Mouse (Mus musculus) midbrain, embryonic 11.5 days (tissue): ENCODE results near the gene Hist1h2af. TPM values are rescaled to one million over a fixed set of nuclear protein-coding genes. Genes with fewer than 3 reads are reported as not detected.
A peak's percentile ranks its signal among the peaks of the same experiment; 100 is the strongest.
"Not testable (repeated sequence)": the region's sequence is repeated elsewhere in the genome, so short reads cannot be mapped to it uniquely, and the experiment has no call there.

Source experiments
- ATAC-seq: fragments of 200-750 bp; cut with Nextera tagmentation; 2 replicates; pipeline ENCODE4 v1.8.0; 2017; ENCODE audit warnings: moderate TSS enrichment, moderate library complexity; ENCODE audit not compliant: low FRiP score
- DNase-seq: peaks from one replicate; pipeline ENCODE4 v3.0.0; 2015; ENCODE audit warnings: low spot score; ENCODE audit errors: missing footprints
- H3K27ac ChIP-seq: fragments of 300-500 bp; sonication (generic); 2 replicates; pipeline ENCODE4 v1.5.1; 2014; ENCODE audit warnings: low read depth, low read length
- H3K27me3 ChIP-seq: fragments of 300-500 bp; sonication (generic); 2 replicates; pipeline ENCODE4 v1.6.1; 2014; ENCODE audit warnings: mild to moderate bottlenecking, low read length, moderate library complexity, mixed read lengths; ENCODE audit not compliant: control insufficient read depth, insufficient read depth
- H3K36me3 ChIP-seq: fragments of 300-500 bp; sonication (generic); 2 replicates; pipeline ENCODE4 v1.6.1; 2014; ENCODE audit warnings: mild to moderate bottlenecking, low read length, moderate library complexity, mixed read lengths; ENCODE audit not compliant: control insufficient read depth, insufficient read depth
- H3K4me1 ChIP-seq: fragments of 300-500 bp; sonication (generic); 2 replicates; pipeline ENCODE4 v1.6.1; 2014; ENCODE audit warnings: low read length; ENCODE audit not compliant: control insufficient read depth, insufficient read depth
- H3K4me2 ChIP-seq: fragments of 300-500 bp; sonication (generic); 2 replicates; pipeline ENCODE4 v1.6.1; 2014; ENCODE audit warnings: mild to moderate bottlenecking, moderate library complexity
- H3K4me3 ChIP-seq: fragments of 300-500 bp; sonication (generic); 2 replicates; pipeline ENCODE4 v1.5.1; 2014; ENCODE audit warnings: low read depth, low read length
- H3K9ac ChIP-seq: fragments of 300-500 bp; sonication (generic); 2 replicates; pipeline ENCODE4 v1.6.1; 2014; ENCODE audit warnings: low read length
- H3K9me3 ChIP-seq: fragments of 300-500 bp; sonication (generic); 2 replicates; pipeline ENCODE4 v1.6.1; 2016; ENCODE audit warnings: low read length; ENCODE audit not compliant: control insufficient read depth
- WGBS: fragments of 180-500 bp; shearing (Covaris S2); extraction: QIAGEN DNeasy Blood & Tissue Kit; methylation state at CpG from one replicate; pipeline ENCODE4 v1.1.7; 2014; 5-methylcytosine and 5-hydroxymethylcytosine counted together
- polyA plus RNA-seq: library from polyadenylated mRNA; unstranded; fragments of >200 nt; fragmentation: Nextera tagmentation; extraction: Ambion mirVana; gene quantifications from 2 replicates; pipeline ENCODE4 v1.2.1, GENCODE M21; 2014

Gene Hist1h2af
- polyA plus RNA-seq, 1 experiment from 2014 or later = 6.4 TPM

DNA sequence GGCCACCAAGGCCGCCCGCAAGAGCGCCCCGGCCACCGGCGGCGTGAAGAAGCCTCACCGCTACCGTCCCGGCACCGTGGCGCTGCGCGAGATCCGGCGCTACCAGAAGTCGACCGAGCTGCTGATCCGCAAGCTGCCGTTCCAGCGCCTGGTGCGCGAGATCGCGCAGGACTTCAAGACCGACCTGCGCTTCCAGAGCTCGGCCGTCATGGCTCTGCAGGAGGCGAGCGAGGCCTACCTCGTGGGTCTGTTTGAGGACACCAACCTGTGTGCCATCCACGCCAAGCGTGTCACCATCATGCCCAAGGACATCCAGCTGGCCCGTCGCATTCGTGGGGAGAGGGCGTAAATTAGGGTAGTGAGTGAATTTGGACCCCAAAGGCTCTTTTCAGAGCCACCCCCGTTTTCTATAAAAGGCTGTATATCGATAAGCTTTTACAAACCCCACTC lies 42.2 kb downstream of the Hist1h2af start:
- Histone ChIP-seq H3K4me2 (peak overlapping the region; percentile 61), H3K9ac (peak overlapping the region; percentile 77), H3K4me3 (peak overlapping the region; percentile 39), H3K27ac (peak overlapping the region; percentile 81), H3K4me1 (peaks cover 11% of the 10 kb centered on the region)
- not testable (repeated sequence) for H3K9me3 ChIP-seq, H3K27me3 ChIP-seq, H3K36me3 ChIP-seq, ATAC-seq
- WGBS = under 1% methylated on average over 11 of the region's 40 CpGs
- DNase-seq = peak; percentile 92

DNA sequence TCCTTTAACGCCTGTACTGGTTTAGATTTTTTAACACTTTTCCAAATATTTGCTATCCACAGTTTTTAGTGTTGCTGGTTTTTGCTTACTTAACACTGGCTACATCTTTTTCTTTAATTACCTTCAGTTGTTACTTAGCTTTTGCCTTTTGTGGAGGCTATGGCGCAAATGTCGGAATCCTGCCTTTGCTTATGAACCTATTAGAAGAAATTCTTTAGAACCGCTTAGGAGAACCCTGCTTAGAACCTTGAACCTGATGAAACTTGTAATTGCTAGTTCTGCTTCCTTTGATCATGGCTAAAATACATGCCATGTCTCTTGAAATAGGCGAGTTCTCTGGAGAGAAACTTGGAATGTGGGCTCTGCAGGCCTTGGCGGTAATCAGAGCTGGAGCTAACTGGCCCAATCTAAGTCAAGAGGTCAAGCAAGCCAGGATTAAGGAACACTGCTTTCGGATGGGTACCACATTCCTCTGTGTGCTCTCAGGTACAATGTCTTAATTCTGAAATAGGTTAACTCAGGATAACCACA lies 42.7 kb downstream of the Hist1h2af start:
- no peaks in the 10 kb centered on the region for H3K36me3 ChIP-seq
- no peak for ATAC-seq
- WGBS = 1% methylated on average over 7 of the region's 7 CpGs

GRCm38 (mm10) chr13:23576906-23577639 lies 43.4 kb downstream of the Hist1h2af start:
- Histone ChIP-seq H3K27ac (peak overlapping the region; percentile 81), H3K4me2 (peak overlapping the region; percentile 61), H3K27me3 (no peaks in the 10 kb centered on the region), H3K9me3 (no peaks in the 10 kb centered on the region), H3K4me1 (peaks cover 11% of the 10 kb centered on the region), H3K9ac (peak overlapping the region; percentile 77), H3K4me3 (peak overlapping the region; percentile 39), H3K36me3 (no peaks in the 10 kb centered on the region)
- DNase-seq = peak; percentile 91
- 50% methylated on average over 6 of the region's 6 CpGs for WGBS
- no peak for ATAC-seq

More for the DNA sequence above, 42.7 kb downstream of the Hist1h2af start:
- H3K4me3 ChIP-seq = peak overlapping the region; percentile 39
- peak overlapping the region; percentile 61 for H3K4me2 ChIP-seq
- H3K27ac ChIP-seq = peak overlapping the region; percentile 81
- H3K4me1 ChIP-seq = peaks cover 11% of the 10 kb centered on the region
- H3K27me3 ChIP-seq = no peaks in the 10 kb centered on the region
- no peaks in the 10 kb centered on the region for H3K9me3 ChIP-seq
- peak; percentile 93 for DNase-seq
- H3K9ac ChIP-seq = peak overlapping the region; percentile 77

GRCm38 (mm10) chr13:23577835-23578234 lies 44.1 kb downstream of the Hist1h2af start:
- Histone ChIP-seq H3K4me1 (peaks cover 12% of the 10 kb centered on the region), H3K4me3 (no peak overlapping the region), H3K9me3 (no peaks in the 10 kb centered on the region), H3K9ac (no peak overlapping the region), H3K36me3 (no peaks in the 10 kb centered on the region), H3K27me3 (no peaks in the 10 kb centered on the region), H3K27ac (no peak overlapping the region; the same call in 1 of the 2 replicates), H3K4me2 (no peak overlapping the region)
- ATAC-seq (no peak), DNase-seq (peak; percentile 84)
- 100% methylated on average over 1 of the region's 1 CpGs for WGBS

- no peaks in the 10 kb centered on the region for H3K9me3 ChIP-seq
- WGBS = under 1% methylated on average over 43 of the region's 43 CpGs
These were observed 47.9 kb downstream of the Hist1h2af start, which contains the start of gene Hist1h4d for GRCm38 (mm10) chr13:23581408-23582218. Gene Hist1h4d (plus strand): TSS chr13:23581598.

DNA sequence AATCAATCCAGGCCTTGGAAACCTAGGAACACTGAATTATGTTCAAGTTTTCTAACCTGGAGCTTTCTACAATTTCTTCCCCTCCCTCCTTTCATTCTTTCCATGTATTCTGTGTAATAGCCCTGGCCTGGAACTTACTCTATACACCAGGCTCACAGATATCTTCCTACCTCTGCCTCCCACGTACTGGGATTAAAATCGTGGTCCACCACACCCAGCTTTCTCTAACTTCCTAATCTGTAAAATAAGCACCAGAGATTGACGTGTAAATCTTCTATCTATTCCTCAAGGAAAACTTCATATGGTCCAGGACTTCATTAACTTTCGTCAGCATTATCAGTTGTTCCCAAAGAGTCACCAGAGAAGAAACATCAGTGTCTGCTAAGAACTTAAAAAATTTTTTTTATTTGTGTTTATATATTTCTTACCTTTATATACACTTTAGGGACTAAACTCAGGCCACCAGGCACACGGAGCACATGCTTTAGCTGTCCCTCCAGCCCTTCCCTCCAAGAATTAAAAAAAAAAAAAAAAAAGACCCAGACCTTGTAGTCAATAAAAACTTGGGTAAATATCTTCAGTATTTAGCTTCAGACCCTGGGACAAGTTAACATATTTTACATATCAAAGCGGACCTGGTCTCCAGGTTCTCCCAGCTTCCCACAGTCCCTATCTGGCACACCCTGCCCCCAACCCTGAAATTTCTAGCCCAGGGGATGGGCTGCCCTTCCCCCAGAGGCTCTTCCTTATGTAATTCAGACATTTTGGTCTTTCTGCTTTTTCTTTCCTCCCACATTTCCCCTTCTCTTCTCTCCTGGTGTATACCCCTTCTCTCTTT lies 48.7 kb downstream of the Hist1h2af start:
- DNase-seq (peak; percentile 93), ATAC-seq (no peak)
- Histone ChIP-seq H3K9ac (peak overlapping the region; percentile 69), H3K4me2 (peak overlapping the region; percentile 63), H3K4me1 (peaks cover 17% of the 10 kb centered on the region; the same call in 1 of the 2 replicates), H3K9me3 (no peaks in the 10 kb centered on the region), H3K27ac (peak overlapping the region; percentile 77), H3K27me3 (no peaks in the 10 kb centered on the region), H3K4me3 (peak overlapping the region; percentile 42), H3K36me3 (no peaks in the 10 kb centered on the region)
- 6% methylated on average over 6 of the region's 6 CpGs for WGBS

More at GRCm38 (mm10) chr13:23581408-23582218, 47.9 kb downstream of the Hist1h2af start, which contains the start of gene Hist1h4d:
- Histone ChIP-seq H3K4me2 (peak within 1 kb of the TSS; percentile 63), H3K4me1 (peaks cover 20% of the 10 kb centered on the region), H3K27me3 (no peaks in the 10 kb centered on the region), H3K4me3 (peak within 1 kb of the TSS; percentile 42), H3K9ac (peak within 1 kb of the TSS; percentile 69), H3K36me3 (no peaks in the 10 kb centered on the region), H3K27ac (peak within 1 kb of the TSS; percentile 77)
- ATAC-seq (peak; percentile 89), DNase-seq (peak; percentile 100)

GRCm38 (mm10) chr13:23583387-23584068 lies 49.8 kb downstream of the Hist1h2af start:
- H3K4me1 ChIP-seq = peaks cover 17% of the 10 kb centered on the region; the same call in 1 of the 2 replicates
- H3K36me3 ChIP-seq = no peaks in the 10 kb centered on the region
- peak overlapping the region; percentile 12 for H3K4me2 ChIP-seq
- H3K9ac ChIP-seq = peak overlapping the region; percentile 22; the same call in 1 of the 2 replicates
- H3K4me3 ChIP-seq = no peak overlapping the region
- no peaks in the 10 kb centered on the region for H3K9me3 ChIP-seq
- DNase-seq (peak; percentile 85), ATAC-seq (no peak)
- no peaks in the 10 kb centered on the region for H3K27me3 ChIP-seq
- peak overlapping the region; percentile 77 for H3K27ac ChIP-seq
